Mouse (Mus musculus) cerebellum, adult 2 months (tissue): ENCODE data around the gene 9230102O04Rik.

Source experiments
- CTCF ChIP-seq: fragments of 200-500 bp; IDR thresholded peaks from 2 replicates; pipeline ENCODE4 v1.5.1; 2011; ENCODE audit warnings: low read depth, mild to moderate bottlenecking, control low read depth, low read length, moderate library complexity, borderline replicate concordance; ENCODE audit not compliant: insufficient read depth
- POLR2A ChIP-seq: fragments of 200-500 bp; IDR thresholded peaks from 2 replicates; pipeline ENCODE4 v1.6.1; 2011; ENCODE audit warnings: low read length, control low read depth, borderline replicate concordance; ENCODE audit not compliant: insufficient read depth

DNA sequence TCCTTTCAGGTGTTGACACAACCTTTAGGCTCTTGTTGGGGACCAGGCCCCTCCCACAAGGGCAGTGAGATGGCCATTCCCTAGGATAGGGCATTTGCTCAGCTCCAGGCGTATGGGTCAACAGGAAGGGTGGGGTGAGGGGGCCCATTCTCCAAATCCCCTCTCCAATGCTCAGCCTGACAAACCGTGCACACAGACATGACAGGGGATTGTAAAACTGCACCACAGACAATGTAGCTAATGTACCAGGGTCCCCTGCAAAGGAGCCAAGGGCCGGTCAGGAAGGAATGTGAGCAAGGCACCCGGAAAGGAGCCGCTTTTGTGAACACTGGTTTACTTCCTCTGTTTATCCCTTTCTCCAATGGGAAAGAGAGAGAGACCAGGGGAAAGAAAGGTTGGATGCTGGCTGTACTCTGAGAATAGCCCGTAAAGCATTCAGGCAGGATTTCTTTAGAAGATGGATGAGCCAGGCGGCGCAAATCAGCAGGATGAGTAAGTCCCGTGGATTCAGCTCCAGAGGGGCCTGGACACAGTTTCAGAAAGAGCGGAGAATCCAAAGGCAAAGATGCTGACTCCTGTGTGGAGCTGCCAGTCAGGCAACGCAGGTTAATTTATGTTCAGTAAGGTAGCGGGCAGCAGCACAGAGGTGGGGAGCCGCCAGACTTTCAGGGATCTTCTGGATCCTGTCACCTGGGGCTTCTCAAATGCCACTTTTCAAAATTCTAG is 36.3 kb downstream of the 9230102O04Rik start:
- TF ChIP-seq CTCF, result no peak
- TF ChIP-seq POLR2A, result no peak
